Mouse (Mus musculus) cerebellum, adult 18-20 months (tissue): ENCODE measurements around the gene Olfr30.
"Not testable (repeated sequence)": the region's sequence is repeated elsewhere in the genome, so short reads cannot be mapped to it uniquely, and the experiment has no call there.

Experiments used
- DNase-seq, 2 experiments: peaks; one replicate each; pipeline ENCODE4 v3.0.0; 2021

Olfr30 gene

DNA sequence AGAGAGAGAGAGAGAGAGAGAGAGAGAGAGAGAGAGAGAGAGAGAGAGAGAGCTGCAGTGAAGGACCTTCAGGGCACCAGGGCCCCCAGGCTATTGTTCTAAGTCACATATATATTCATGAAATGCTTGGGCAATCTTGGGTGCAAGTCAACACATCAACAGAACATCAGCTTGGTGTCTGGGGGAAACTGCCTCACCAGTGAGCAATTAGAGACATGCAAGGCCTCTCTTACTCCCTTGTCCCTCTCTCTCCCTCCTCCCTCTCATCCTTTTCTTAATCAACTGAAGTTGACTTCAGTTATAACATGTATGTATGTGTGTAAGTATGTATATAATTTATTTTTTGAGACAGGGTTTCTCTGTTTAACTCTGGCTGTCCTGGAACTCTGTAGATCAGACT lies at the start of gene Olfr30:
TSS of gene Olfr30 (minus strand) at position 101 of the 400 bp plus-strand sequence.
- DNase-seq: no peak

DNA sequence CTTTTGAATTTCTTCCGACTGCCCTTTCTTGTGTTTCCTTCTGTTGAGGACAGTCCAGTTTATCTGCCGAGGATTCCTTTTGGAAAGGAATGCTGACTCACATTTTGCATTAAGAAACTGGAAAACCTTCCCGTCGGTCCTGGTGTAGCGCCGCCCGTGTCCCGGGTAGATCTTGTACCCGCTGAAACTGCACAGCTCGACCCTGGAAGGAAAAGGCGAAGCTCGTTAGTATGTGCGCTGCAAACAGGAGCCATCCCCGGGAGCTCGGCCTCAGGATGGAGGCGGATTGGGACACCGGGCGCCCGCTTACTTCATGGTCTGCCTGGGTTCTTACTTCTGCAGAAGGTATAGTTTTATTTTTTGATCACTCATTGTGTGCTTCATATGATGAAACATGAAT lies 47.0 kb upstream of the Olfr30 start:
- DNase-seq: not testable (repeated sequence)

DNA sequence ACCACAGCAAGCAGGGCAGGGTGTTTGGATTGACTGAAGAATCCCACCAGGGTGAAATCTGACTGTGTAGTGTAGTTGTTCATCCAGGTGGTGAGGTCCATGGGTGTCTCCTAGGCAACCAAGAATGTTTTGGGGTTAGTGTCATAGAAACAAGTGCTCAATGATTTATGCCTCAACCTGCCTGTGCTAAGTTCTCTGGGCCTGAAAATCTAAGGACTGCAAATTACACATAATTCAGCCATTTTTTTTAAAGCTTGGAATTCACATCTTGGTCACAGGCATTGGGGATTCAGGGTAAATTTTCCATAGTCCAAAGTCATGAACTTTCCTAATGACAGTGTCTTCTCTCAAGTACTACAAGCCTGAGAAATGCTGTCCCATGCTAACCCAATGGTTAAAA lies 40.4 kb upstream of the Olfr30 start, which contains the start of gene Olfr331:
TSS of gene Olfr331 (minus strand) at position 101 of the 400 bp plus-strand sequence.
- DNase-seq: not testable (repeated sequence)

DNA sequence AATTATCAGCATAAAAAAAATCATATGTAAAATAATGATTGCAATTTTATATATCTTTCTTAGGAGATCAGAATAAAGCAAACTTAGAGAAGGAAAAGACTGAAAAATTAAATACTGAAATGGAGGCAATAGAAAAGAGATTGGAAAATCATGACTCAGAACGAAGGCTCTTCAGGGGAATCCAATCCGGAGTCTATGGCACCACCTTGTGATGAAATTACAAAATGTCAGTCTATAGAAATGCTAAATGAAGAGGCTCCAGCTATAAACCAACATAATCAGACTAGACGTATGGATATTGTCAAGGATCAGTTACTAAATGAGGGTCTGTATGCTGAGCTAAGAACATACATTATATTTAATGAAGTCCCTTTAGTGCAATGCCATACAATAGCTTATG lies 37.2 kb upstream of the Olfr30 start:
- DNase-seq: no peak

DNA sequence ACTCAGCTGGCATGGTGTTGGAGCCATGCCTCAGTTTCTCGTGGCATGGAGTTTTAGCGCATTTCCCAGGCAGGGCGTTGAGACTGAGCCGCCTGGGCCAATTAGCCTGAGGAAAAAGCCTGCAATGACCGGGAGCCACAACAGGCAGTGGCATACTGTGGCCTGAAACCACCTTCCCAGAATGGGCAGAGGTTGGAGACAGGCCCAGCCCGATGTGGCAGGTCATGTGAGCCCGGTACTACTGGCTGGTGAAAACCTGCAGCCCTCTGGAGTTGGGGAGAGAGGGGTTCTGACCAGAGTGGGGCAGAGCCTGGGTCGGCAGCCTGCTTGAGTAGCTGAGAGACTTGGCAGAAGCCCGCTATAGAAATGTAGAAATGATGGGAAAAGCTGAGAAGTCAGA lies 36.7 kb upstream of the Olfr30 start:
- no peak for DNase-seq

DNA sequence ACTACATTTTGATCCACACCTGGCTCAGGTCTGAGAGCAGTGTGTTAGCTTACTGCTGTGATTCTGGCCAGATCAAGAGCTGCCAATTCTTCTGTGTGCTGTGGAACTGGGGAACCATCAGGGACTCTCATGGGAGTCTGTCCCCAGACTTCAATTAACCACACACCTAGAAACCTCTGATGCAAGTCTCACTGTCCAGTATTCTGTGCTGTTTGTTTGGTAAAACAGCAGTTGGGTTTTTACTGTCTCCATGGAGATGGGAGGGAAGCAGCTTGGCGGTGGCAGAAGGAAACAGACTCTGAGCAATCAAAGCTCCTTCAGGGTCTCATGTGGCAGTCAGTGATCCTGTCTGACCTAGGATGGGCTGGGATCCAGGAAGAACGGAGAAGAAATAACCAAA lies 30.4 kb upstream of the Olfr30 start, which contains the start of gene Olfr332:
TSS of gene Olfr332 (minus strand) at position 101 of the 400 bp plus-strand sequence.
- DNase-seq: no peak

DNA sequence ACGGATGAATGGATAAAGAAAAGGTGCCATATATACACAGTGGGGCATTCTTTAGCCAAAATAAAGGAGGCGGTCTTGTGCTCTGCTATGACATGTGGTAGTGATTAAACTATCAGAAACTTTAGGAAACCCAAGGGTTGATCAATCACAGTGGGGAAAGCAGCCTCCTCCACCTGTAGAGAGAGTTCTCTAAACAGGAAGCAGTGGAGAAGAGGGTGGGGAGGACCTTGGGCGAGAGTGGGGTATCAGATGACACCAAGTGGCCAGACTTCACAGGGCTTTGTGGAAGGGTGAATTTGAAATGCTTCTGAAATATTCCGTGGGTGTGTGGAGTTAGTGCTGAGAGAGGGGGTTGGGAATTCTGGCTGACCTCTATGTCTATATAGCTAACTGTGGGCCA lies 8.5 kb downstream of the Olfr30 start:
- DNase-seq: no peak

DNA sequence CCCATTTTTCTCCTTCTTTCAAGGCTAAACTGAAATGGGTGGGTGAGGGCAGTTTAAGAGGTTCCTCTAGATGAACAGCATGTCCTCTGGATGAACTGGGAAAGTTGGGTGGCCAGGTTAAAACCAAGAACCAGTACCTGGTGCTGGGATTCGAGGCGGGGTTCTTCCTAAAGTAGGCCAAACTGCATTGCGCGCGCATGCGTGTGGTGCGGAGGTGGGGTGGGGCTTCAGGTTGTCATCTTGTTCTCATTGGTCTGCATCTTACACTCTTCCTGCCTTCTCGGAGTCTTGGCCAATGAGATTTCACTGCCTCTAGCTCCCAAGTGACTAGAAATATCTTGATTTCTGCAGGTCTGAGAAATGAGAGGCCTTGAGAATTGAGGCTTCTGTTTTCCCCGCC lies 9.3 kb downstream of the Olfr30 start, which contains the start of gene Lypd9:
TSS of gene Lypd9 (minus strand) at position 165 of the 400 bp plus-strand sequence.
- no peak for DNase-seq

DNA sequence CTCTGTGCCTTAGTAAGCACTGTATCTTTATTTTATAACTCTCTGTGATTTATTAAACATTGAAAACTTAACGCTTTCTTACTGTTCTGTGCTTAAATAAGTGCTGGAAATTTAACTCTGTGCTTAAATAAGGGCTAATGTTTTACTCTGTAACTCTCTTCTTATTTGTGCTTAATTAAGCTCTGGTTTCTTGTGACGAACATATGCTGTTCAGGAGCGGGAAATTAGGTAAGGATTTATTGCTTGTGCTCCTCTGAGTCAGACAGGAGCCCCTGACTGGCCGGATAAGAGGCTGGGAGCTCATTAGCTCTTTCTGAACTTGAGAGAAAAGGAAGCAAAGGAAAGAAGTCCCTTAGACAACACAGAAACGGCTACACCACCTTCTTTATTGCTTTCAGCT lies 24.2 kb downstream of the Olfr30 start:
- no peak for DNase-seq

DNA sequence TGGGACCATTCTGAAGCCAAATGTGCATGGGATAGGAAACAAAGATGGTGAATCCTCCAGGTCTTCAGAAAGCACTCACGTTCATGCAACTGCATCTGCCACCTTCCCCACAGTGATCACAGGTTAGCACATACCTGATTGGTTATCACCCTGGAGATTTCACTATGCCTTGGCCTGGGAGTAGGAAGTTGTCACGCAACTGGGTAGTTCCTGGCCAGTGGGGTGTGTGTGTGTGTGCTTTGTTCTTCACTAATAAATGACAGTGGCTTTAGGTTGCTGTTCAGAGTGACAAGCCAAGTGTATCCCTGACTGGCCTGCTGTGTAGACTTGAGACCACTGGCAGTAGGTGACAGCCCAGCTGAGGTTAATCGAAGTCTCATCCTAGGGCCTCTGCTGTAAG lies 29.8 kb downstream of the Olfr30 start, which contains the start of gene Gm12253:
TSS of gene Gm12253 (plus strand) at position 301 of the 400 bp plus-strand sequence.
- DNase-seq: no peak

DNA sequence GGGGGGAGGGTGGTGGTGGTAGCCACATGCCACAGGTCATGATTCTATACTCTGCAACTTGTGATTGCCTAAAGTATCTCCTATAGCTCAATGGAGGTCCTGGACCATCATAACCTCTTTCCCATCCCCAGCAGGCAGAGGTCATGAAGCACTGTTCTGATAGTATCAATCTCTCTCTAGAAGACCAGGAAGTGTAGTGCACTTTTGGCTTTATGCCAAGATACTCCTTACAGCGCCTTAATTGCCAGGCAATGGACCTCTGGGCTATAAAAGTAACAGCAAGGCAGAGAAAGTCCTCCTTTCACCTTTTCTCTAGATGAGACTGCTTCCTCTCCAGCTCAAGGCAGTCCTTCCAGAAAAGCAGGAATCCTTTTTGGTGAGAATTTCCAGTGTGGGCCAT lies 41.3 kb downstream of the Olfr30 start, which contains the start of gene 1810065E05Rik:
TSS of gene 1810065E05Rik (plus strand) at position 297 of the 400 bp plus-strand sequence.
- no peak for DNase-seq

DNA sequence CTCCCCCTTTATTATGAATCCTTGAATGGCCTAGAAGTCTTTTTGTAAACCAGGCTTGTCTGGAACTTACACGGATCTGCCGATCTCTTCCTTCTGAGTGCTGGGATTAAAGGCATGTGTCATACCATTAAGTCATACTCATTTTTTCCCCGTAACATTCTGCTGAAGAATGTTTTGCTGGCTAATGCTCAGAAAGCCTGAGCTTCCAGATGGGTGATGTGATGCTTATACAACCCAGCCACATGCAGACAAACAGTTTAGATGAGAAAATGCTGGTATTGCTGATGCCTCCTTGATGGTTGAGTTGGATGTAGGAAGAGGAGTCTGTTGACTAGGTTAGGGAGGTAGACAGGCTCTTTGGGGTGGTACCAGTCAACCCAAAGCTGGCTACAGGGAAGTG lies 43.7 kb downstream of the Olfr30 start:
- no peak for DNase-seq

DNA sequence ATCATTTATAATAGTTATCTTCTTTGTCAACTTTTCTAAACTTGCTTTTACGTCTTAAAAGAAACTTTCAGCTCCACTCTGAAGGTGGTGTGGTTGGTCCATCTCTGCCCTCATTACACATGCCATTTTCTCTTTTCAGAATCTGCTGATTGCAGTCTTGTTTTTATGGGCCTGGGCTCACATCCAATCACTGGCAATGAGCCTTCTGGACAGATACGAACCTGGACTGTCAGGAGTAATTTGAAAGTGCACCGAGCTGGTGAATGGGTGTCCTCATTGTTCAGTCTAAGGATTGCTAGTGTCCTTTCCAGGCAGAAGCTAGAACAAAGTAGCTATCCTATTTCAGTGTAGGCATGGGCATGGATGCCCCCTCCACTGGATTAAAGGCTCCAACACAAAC lies 54.0 kb downstream of the Olfr30 start:
- DNase-seq: no peak
